Mouse (Mus musculus) gonadal fat pad, adult 2 months (tissue): Measurements from ENCODE around the gene Ppm1h. TPM values are rescaled to one million over a fixed set of nuclear protein-coding genes. Genes with fewer than 3 reads are reported as not detected.

Source experiments
- DNase-seq: peaks from one replicate; pipeline ENCODE4 v3.0.0-alpha.2; 2012; ENCODE audit warnings: low read depth
- polyA plus RNA-seq: library from polyadenylated mRNA; depleted of rRNA; stranded (reverse); fragments of >200 nt; gene quantifications from 2 replicates; pipeline ENCODE4 v1.2.3, GENCODE M21; 2012

Ppm1h gene
- polyA plus RNA-seq, 1 experiment, result 9.4 TPM

DNA sequence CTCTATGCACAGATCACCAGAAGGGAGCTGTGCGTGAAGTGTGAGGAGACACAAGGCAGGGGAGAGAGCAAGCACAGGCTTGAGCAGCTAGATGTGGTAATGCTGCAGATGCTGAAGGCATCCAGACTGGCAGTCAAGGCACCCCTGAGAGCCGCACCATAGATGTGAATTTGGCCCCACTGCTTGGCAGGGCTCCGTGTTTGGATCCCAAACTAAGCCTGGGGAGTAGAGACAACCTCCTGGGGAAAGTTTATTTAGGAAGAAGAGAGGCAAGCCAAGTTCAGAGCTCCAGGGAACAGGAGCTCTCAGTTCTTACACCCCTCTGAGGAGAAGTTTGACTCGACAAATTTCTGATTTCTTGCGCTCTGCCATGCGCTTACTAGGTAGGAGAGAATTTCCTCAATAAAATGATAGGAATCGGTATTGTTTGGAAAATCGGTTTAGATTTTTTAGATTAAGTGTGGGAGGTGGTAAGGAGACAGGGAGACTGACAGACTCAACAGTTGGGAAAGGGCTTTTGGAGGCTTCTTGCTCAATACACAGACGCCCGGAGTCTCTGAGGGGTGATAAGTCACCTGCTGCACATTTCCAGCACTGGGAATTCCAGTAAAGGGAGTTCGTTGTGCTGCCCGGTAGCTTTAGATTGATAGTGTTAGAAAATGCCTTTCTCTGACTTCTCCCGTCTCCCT, 89.8 kb downstream of the Ppm1h start:
- DNase-seq, result peak; percentile 59

DNA sequence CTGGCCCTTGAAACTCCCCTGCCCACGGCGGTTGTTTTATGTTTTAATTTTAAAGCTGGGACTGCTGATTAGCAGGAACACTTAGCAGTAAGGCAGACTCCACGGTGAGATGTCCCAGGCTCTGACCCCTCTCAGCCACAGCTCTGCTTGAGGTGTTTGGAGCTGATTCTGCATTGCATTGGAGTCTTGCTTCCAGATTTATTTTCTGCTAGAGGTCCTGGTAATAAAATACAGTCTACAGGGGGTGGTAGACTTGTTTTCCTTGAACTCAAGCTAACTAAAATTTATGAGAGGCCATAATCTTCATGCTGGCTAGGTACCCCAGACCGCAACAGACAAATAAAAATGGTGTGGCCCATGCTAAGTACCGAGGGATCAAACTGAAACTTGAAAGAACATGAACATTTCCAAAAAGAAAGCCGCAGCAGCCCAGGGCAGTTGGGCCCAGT, 90.4 kb downstream of the Ppm1h start:
- no peak for DNase-seq

DNA sequence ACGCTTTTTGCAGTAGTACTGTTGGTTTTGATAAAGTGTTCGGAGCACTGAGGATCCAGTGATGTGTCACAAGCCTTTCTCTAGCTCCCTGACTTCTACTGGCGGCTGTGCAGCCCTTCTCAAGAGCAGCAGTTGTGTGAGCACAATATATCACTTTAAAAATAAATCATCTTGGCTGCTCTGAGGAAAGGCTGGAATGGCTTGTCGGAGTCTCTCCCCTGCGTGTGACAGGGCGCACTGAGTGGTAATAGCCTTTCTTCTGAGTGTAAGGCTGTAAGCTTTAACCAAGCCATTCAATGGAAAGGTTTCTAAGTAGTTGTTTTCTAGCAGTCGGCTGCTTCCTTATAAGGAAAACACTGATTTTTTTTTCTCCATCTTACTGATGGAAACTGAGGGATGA, 91.8 kb downstream of the Ppm1h start:
- no peak for DNase-seq

DNA sequence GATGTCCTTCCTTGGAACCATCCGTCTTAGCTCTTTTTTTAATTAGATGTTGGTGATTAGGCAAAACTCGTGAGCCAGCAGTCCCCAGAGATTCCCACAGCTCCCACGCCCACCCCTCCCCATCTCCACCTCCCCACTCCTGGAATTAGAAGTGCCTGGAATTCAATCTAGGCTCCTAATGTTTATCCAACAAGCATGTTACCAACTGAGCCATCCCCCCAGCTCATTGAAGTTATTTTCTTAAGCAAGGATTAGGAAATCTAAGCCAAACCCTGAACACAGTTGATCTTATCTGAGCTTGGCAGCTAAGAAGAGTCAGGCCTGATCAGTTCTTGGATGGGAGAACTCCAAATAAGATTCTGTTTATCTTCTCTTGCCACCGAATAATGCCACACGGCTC, 92.4 kb downstream of the Ppm1h start:
- DNase-seq, result no peak

DNA sequence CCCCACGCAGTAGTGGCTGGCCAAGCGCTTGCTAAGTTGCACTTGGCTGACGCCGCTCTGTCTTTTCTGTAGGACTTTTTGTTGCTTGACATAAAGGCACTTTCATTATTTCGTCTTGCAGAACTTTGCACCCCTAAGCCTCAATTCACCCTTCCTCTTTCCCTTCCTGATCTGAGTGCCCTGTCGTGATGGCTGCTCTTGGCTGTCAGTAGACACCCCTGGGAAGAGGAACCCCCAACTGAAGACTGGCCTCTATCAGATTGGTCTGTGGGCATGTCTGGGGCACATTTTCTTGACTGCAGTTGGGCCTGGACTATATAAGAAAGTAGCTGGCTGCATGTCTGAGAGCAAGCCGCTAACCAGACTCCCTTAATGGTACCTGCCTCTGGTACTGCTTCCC, 95.6 kb downstream of the Ppm1h start:
- no peak for DNase-seq

DNA sequence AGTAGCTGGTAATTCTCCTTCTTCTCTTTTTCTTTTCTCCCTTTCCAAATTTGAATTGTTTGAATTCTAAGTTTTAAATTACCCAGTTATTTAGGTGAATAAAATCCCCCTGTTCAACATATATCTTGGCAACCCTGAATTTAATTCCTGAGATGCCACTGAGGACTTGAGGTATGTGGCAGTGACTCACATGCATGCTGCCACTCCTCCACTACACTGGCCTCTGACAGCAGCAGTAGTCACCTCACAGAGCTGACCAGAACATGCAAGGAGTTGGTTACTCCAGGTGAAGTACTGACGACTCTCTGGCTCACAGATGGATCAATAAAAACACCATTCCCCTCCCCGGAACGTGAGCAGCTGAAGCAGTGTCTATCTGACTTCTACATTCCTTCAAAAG, 98.9 kb downstream of the Ppm1h start:
- no peak for DNase-seq

DNA sequence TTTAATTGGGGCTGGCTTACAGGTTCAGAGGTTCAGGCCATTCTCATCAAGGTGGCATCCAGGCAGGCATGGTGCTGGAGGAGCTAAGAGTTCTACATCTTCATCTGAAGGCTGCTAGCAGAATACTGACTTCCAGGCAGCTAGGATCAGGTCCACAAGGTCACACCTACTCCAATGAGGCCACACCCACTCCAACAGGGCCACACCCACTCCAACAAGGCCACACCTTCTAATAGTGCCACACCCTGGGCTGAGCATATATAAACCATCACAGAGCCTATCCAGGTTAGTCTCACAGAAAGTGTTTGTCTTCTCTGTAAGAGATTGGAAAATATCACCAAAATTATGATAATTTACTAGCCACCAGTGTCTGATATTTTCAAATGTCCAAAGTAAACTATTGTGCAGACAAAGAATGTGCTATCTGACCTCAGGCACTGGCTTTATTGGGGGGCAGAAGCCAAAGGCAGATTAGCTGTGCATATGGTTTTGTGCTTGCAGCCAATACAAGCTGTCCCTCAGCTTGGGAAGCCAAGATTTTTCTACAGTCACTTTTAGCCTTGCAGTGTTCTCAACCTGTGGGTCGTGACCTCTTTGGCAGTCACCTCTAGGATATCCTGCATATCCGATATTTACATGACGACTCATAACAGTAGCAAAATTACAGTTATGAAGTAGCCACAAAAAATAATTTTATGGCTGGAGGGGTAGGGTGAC, 99.5 kb downstream of the Ppm1h start:
- no peak for DNase-seq

DNA sequence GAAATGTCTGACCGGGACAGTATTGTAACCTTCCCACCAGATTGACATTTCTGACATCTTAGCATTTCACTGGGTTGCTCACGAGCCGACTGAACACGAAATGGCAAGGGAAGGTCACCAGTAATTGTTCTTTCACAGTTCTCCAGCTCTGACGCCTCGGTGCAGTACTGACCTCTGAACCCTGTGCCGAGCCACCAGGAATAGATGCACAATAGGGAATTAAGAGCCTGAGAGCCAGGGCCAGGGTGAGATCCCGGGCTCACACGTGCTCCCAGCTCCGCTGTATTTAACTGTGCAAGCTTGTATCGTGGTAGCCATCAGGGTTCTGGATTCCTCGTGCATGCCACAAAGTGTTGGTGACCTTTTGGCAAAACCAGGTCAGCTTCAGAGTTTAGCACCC, 100.8 kb downstream of the Ppm1h start:
- DNase-seq, result no peak

DNA sequence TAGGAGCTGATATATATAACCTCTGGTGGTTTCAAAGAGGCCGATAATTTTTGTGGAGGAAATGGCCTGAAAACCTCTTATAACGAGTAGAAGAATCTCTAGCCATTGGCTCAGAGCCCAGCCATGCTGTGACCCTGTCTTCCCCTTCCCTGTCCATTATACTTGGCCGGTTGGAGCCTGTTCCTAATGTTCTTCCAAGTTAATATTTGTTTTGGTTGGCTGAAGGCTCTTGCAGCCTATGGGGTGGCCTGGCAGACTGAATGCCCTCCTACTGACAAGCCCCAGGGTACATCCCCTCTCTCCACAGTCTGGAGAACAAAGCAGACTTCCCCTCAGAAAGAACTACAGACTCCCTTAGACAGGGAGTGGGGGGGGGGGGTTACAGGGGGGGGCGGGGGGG, 104.2 kb downstream of the Ppm1h start:
- DNase-seq, result no peak

DNA sequence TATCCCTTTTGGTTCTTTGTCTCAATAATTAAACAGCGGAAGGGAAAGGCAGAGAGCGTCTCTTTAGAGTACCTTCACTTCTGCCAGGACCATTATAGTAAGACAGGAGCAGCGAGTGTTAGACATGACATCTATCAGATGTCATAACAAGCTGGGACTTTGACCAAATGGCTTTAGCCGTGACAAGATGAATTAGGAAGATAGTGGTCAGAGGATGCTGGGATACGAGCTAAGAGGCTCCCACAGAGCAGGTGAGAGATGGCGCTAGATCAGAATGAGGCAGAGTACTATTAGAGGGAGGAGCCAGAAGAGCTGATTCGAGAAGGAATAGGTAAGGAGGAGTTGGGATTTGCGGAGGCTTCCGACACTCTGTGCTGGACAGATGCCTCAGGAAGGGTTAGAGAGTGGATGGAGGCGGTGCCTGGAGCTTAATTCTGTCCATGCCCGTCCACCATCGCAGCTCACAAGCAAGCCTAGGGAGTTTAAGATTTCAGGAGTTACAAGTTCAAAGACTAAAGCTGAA, 111.1 kb downstream of the Ppm1h start:
- DNase-seq, result no peak

DNA sequence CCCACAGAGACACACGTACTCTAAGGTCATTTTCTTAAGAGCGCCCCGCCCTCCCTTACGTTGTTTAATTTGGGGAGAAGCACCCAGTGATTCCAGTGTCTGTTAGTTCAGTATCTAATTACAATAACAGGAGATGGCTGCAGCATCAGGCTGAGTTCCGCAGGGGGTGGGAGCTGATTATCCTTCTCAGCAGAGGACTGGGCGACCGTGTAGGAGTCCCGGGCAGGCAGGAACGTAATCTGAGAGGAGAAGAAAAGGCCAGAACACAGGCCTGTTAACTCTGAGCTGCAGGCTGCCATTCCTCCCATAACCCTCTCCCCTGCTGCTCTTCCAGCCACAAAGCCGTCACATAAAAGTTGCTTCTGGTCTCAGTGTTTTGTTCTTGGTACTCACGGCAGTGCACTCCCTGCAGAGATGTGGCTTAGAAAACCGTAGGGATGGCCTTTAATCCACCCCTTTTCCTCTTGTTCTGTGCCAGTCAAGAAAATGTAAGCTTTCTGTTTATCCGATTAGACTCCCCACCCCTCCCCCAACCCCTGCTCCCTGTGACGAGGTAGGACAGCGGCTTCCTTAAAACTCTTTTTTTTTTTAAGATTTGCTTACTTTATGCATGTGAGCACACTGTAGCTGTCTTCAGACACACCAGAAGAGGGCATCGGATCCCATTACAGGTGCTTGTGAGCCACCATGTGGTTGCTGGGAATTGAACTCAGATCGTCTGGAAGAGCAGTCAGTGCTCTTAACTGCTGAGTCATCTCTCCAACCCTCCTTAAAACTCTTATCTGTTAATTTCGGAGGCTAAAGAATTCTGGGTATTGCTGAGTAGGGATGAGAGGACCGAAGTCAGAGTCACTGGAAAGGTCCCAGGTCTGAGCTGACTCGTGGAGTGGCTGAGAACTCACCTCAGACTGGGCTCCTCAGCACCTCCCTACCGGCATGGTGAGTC, 113.7 kb downstream of the Ppm1h start:
- DNase-seq, result no peak

DNA sequence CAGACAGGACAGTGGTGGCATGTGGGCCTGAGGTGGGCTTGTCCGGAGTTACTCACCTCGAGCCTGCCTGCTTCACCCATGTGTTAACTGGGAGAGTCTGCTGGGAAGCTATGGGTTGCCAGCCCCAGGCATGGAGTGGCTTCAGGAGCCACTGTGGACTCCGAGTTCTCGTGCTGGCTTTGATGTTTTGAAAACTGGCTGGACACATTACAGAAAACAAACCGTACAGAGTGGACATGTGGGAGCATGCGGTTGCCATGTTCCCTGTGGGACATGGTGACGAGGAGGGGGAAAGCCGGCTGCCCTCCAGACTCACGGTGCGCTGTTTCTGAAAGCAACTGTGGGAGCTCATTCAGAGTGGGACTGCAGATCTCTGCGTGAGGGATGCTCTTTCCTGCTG, 114.6 kb downstream of the Ppm1h start:
- DNase-seq, result no peak

DNA sequence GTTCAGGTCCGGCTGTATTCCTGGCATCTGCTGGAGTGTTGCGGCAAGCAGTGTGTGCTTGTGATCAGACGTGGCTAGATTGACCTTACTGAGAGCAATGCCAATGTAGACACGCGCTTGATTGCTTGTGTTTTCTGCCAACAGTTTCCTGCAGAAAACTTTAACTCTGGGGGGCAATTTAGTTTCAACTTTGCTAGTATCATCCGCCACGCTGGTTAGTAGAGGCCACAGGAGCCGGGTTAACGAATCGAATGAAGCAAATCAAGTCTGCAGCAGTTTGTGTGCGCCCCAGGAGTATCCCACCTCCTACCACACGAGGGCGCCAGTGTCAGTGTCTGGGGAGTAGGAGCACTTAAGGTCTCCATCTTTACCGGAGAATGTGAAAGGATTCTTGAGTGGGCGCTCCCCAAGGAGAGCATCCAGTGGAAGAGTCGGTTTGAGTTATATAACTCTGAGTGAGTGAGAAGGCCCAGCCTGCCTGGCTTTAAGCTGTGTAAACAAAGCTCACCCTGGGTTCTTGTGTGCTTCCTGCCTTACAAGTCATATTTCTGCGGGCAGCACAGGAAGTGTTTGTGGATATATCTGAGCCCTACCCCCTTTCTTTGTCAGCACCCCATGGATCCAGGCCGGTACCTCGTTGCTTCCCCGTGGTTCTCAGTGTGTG, 115.8 kb downstream of the Ppm1h start:
- DNase-seq, result no peak

DNA sequence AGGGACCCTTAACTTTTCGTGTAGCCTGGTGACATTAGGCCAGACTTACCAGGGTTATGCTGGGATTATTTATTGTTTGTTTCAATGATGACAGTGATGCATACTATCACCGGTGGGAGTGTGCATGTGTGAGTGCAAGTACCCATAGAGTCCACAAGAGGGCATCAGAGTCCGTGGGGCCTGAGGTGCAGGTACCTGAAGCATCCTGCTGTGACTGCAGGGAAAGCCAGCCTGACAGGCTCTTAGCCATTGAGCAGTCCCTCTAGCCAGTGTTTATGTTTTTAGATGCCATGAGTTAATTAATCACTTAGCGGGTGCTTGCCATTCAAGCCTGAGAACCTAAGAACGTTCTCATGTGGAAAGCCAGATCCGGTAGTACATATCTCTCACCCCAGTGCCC, 119.4 kb downstream of the Ppm1h start:
- no peak for DNase-seq

DNA sequence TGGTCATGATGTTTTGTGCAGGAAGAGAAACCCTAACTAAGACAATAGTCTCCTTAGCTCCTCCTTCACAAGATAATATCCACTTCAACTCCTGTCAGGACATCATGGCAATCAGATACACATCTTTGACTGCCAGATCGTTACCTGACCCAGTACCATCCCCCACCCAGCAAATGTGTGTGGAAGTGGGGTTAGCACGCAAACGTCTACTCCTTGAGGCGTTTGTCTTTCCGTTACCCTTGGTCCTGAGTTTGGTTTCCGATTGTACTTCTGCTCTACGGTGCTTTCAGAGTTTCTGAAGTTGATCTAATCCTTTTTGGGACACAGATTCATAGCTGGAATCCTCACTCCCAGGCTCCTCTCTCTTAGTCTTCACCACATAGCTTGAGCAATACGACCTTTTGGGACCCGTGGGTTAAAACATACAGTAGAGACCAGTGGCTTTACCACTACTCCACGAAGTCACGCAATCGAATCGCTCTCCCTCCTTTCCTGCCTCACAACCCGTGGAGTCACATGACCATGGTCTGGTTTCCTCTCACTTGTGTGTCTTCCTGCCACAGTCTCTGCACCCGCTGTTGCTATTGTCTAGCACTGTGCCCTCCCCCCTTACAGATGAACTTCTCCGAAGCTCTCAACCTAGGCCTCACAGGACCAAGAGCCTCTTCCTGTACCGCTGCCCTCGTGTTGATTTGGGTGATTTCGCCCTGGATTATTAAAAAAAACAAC, 121.6 kb downstream of the Ppm1h start:
- DNase-seq, result no peak

DNA sequence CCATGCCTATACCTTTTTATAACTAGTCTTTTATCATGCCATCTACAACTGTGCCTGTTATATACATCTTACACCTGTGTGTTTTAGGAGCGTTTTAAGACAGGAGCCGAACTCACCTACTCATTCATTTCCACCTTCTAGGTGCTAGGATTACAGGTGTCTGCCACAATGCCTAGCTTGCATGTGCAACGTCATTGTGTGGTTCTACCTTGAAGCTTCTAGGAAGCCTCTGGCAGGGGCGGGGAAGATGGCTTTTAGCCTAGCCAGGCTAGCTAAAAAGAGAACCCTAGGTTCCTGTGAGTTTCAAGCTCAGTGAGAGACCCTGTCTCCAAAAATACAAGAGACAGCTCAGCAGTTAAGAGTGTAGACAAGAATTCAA, 122.2 kb downstream of the Ppm1h start:
- DNase-seq, result no peak

DNA sequence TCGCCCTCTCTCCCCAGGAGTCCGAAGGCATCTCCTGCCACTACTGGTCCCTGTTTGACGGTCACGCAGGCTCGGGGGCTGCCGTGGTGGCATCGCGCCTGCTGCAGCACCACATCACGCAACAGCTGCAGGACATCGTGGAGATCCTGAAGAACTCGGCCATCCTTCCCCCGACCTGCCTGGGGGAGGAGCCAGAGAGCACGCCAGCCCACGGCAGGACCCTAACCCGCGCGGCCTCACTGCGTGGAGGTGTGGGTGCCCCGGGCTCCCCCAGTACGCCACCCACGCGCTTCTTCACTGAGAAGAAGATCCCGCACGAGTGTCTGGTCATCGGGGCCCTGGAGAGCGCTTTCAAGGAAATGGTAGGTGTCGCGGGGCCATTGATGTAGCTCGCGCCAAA, 123.7 kb downstream of the Ppm1h start:
- no peak for DNase-seq

DNA sequence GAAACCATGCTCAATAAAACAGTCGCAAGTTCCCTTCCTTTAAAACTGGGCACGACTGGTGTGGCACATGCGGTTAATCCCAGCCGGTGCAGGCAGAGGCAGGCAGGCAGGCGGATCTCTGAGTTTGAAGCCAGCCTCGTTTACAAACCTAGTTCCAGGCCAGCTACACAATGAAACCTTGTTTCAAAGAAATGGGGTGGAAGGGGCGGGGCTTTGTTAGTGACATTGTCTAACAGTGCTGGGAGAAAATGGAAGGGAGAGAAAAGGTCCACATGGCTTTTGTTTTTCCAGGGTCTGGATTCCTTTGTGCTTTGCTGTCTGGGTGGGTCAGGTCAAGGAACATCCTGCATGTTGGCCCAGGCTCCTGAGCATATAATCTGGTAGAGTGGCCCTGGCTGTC, 124.3 kb downstream of the Ppm1h start:
- peak; percentile 17 for DNase-seq

DNA sequence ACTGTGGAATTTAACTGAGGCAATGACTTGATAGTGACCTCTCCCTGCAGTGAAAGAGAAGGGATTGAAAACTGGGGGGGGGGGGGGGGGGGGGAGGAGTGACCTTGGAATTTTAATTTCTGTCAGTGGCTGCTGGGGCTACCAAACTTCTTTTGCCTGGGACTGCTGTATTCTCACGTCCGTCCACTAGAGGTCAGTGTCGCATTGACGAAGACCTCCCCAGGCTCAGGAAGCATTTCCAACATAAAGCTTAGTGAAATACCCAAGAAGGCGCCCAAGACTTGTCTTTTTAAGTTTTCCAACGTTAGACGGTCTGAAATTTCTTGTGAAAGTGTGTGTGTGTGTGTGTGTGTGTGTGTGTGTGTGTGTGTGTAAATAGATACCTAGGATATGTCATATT, 125.3 kb downstream of the Ppm1h start:
- DNase-seq, result no peak

DNA sequence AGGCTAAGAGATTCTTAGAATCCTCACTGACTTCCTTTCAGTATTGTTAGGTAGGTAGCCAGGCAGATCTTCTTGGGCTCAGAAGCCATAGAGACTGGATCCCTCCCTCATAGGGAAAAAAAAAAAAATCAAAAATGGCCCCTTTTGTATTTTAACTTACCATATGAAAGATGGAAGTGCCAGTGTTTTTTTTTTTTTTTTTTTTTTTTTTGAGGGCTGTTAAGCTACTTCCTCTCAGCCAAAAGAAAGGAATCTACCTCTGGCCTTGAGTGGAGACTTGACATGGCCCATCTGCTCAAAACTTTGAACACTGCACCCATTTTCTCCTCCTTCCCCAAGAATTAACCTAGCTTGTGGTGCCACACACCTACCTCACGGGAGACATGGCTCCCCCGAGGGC, 127.3 kb downstream of the Ppm1h start:
- DNase-seq, result no peak
